Mouse (Mus musculus): ENCODE measurements at regions not wholly inside any gene's neighbourhood (a gene's known extent, or its start where the extent isn't known, plus 50 kb on each side); places are given as distances from the start of the nearest gene placed in this dataset.

GRCm38 (mm10) chr2:45751746-45752145 lies 634.6 kb upstream of the Zeb2 start:
- H3K27ac ChIP-seq (ENCODE audit: insufficient read depth, low read depth, low read length, poor library complexity, severe bottlenecking), result no peak overlapping the region
- no peak for DNase-seq (ENCODE audit: low read depth, low spot score)
- in situ Hi-C loops (cut with MboI; ENCODE audit: low sequenced_read_pairs in 2 of 2, unreplicated experiment in 2 of 2), result no loop called here
- TF ChIP-seq MAFK (IDR thresholded peaks at IDR 0.05; ENCODE audit: insufficient read depth, low read depth, low read length) (no peak), ZNF384 (IDR thresholded peaks at IDR 0.05; ENCODE audit: low read depth, low read length) (no peak), CHD2 (IDR thresholded peaks at IDR 0.05; ENCODE audit: low read depth, low read length) (no peak), HCFC1 (IDR thresholded peaks at IDR 0.05; ENCODE audit: borderline replicate concordance, insufficient read depth, low read length) (no peak), ZC3H11A (IDR thresholded peaks at IDR 0.05; ENCODE audit: borderline replicate concordance, low read depth, low read length) (no peak)
- no peaks in the 10 kb centered on the region for H3K4me1 ChIP-seq (ENCODE audit: control insufficient read depth in 2 of 2, insufficient read depth in 2 of 2, low read length in 2 of 2, poor library complexity in 1 of 2)
- H3K9me3 ChIP-seq (ENCODE audit: control insufficient read depth, insufficient read depth, low read depth, low read length), result no peaks in the 10 kb centered on the region
- H3K36me3 ChIP-seq (ENCODE audit: control insufficient read depth, insufficient read depth, low read length, poor library complexity, severe bottlenecking), result no peaks in the 10 kb centered on the region
- H3K9ac ChIP-seq (ENCODE audit: insufficient read depth, low read depth, low read length, poor library complexity, severe bottlenecking), result no peak overlapping the region
- H3K4me3 ChIP-seq (ENCODE audit: insufficient read depth in 1 of 2, low read depth in 1 of 2, low read length in 2 of 2, poor library complexity in 1 of 2, severe bottlenecking in 1 of 2), result no peak overlapping the region

DNA sequence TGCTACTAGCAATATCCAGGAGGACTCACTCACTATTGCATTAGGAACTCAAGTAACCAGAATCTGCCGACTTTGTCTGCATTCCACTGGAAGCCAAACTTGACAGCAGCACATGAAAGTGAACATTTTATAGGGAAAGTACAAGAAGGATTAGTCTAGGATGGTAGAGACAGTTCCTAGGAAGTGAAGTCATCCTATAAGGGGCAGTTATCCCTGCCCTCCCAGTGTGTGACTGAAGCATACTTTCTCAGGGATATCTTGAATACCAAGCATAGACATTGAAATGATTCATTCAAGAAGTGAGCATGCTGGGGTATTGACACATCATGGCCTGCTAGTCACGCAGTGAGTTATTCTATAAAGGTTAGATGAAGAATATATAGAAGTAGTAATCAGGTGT lies 632.2 kb upstream of the Zeb2 start:
- TF ChIP-seq ZC3H11A (IDR thresholded peaks at IDR 0.05; ENCODE audit: borderline replicate concordance, low read depth, low read length) (no peak), HCFC1 (IDR thresholded peaks at IDR 0.05; ENCODE audit: borderline replicate concordance, insufficient read depth, low read length) (no peak), MAFK (IDR thresholded peaks at IDR 0.05; ENCODE audit: insufficient read depth, low read depth, low read length) (no peak), ZNF384 (IDR thresholded peaks at IDR 0.05; ENCODE audit: low read depth, low read length) (no peak)
- Histone ChIP-seq H3K4me3 (ENCODE audit: insufficient read depth in 1 of 2, low read depth in 1 of 2, low read length in 2 of 2, poor library complexity in 1 of 2, severe bottlenecking in 1 of 2) (no peak overlapping the region), H3K4me1 (ENCODE audit: control insufficient read depth in 2 of 2, insufficient read depth in 2 of 2, low read length in 2 of 2, poor library complexity in 1 of 2) (no peaks in the 10 kb centered on the region), H3K27ac (ENCODE audit: insufficient read depth, low read depth, low read length, poor library complexity, severe bottlenecking) (no peak overlapping the region), H3K36me3 (ENCODE audit: control insufficient read depth, insufficient read depth, low read length, poor library complexity, severe bottlenecking) (no peaks in the 10 kb centered on the region), H3K9ac (ENCODE audit: insufficient read depth, low read depth, low read length, poor library complexity, severe bottlenecking) (no peak overlapping the region), H3K9me3 (ENCODE audit: control insufficient read depth, insufficient read depth, low read depth, low read length) (no peaks in the 10 kb centered on the region)
- no peak for DNase-seq (ENCODE audit: low read depth, low spot score)
- in situ Hi-C loops (cut with MboI; ENCODE audit: low sequenced_read_pairs in 2 of 2, unreplicated experiment in 2 of 2), result no loop called here

- no peak for DNase-seq (ENCODE audit: low read depth, low spot score)
- TF ChIP-seq HCFC1 (IDR thresholded peaks at IDR 0.05; ENCODE audit: borderline replicate concordance, insufficient read depth, low read length), result no peak
- TF ChIP-seq ZNF384 (IDR thresholded peaks at IDR 0.05; ENCODE audit: low read depth, low read length), result no peak
- TF ChIP-seq ZC3H11A (IDR thresholded peaks at IDR 0.05; ENCODE audit: borderline replicate concordance, low read depth, low read length), result no peak
- TF ChIP-seq MAFK (IDR thresholded peaks at IDR 0.05; ENCODE audit: insufficient read depth, low read depth, low read length), result no peak
- TF ChIP-seq CHD2 (IDR thresholded peaks at IDR 0.05; ENCODE audit: low read depth, low read length), result no peak
- H3K4me3 ChIP-seq (ENCODE audit: insufficient read depth in 1 of 2, low read depth in 1 of 2, low read length in 2 of 2, poor library complexity in 1 of 2, severe bottlenecking in 1 of 2), result no peak overlapping the region
Observed at GRCm38 (mm10) chr2:45747263-45748236, 630.4 kb upstream of the Zeb2 start.

DNA sequence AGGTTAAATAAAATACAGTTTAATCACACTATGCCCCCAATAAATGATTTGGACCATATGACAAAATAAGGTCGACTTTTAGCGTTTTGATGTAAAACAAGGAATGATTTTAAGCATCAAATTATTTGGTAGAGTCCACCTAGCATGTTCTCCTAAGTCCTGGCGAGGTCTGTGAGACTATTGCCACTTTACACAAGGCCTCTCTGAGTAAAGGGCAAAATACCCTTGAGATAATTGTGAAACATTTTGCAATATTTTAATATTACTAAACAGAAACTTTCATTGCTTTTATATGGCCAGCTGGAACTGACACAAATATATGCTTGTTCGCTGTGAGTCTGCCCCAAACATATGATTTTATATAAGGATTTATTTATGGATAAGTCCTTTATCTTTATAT lies 629.4 kb upstream of the Zeb2 start:
- Histone ChIP-seq H3K9me3 (ENCODE audit: control insufficient read depth, insufficient read depth, low read depth, low read length) (no peaks in the 10 kb centered on the region), H3K27ac (ENCODE audit: insufficient read depth, low read depth, low read length, poor library complexity, severe bottlenecking) (no peak overlapping the region), H3K9ac (ENCODE audit: insufficient read depth, low read depth, low read length, poor library complexity, severe bottlenecking) (no peak overlapping the region), H3K36me3 (ENCODE audit: control insufficient read depth, insufficient read depth, low read length, poor library complexity, severe bottlenecking) (no peaks in the 10 kb centered on the region), H3K4me1 (ENCODE audit: control insufficient read depth in 2 of 2, insufficient read depth in 2 of 2, low read length in 2 of 2, poor library complexity in 1 of 2) (no peaks in the 10 kb centered on the region), H3K4me3 (ENCODE audit: insufficient read depth in 1 of 2, low read depth in 1 of 2, low read length in 2 of 2, poor library complexity in 1 of 2, severe bottlenecking in 1 of 2) (no peak overlapping the region)
- in situ Hi-C loops (cut with MboI; ENCODE audit: low sequenced_read_pairs in 2 of 2, unreplicated experiment in 2 of 2), result no loop called here
- DNase-seq (ENCODE audit: low read depth, low spot score), result no peak
- TF ChIP-seq ZNF384 (IDR thresholded peaks at IDR 0.05; ENCODE audit: low read depth, low read length) (no peak), HCFC1 (IDR thresholded peaks at IDR 0.05; ENCODE audit: borderline replicate concordance, insufficient read depth, low read length) (no peak), MAFK (IDR thresholded peaks at IDR 0.05; ENCODE audit: insufficient read depth, low read depth, low read length) (no peak), CHD2 (IDR thresholded peaks at IDR 0.05; ENCODE audit: low read depth, low read length) (no peak), ZC3H11A (IDR thresholded peaks at IDR 0.05; ENCODE audit: borderline replicate concordance, low read depth, low read length) (no peak)

More at GRCm38 (mm10) chr2:45747263-45748236, 630.4 kb upstream of the Zeb2 start:
- H3K4me1 ChIP-seq (ENCODE audit: control insufficient read depth in 2 of 2, insufficient read depth in 2 of 2, low read length in 2 of 2, poor library complexity in 1 of 2), result no peaks in the 10 kb centered on the region
- no peaks in the 10 kb centered on the region for H3K36me3 ChIP-seq (ENCODE audit: control insufficient read depth, insufficient read depth, low read length, poor library complexity, severe bottlenecking)
- in situ Hi-C loops (cut with MboI; ENCODE audit: low sequenced_read_pairs in 2 of 2, unreplicated experiment in 2 of 2), result no loop called here
- H3K27ac ChIP-seq (ENCODE audit: insufficient read depth, low read depth, low read length, poor library complexity, severe bottlenecking), result no peak overlapping the region
- no peaks in the 10 kb centered on the region for H3K9me3 ChIP-seq (ENCODE audit: control insufficient read depth, insufficient read depth, low read depth, low read length)
- no peak overlapping the region for H3K9ac ChIP-seq (ENCODE audit: insufficient read depth, low read depth, low read length, poor library complexity, severe bottlenecking)

All from ES-E14 (cell line).